Mouse (Mus musculus): ENCODE data around the gene Gm49373. TPM values are rescaled to one million over a fixed set of nuclear protein-coding genes. Genes with fewer than 3 reads are reported as not detected.
"Not testable (repeated sequence)": the region's sequence is repeated elsewhere in the genome, so short reads cannot be mapped to it uniquely, and the experiment has no call there.

Gene Gm49373
- polyA plus RNA-seq, 1 experiment from 2014 or later, result 0.91 TPM

DNA sequence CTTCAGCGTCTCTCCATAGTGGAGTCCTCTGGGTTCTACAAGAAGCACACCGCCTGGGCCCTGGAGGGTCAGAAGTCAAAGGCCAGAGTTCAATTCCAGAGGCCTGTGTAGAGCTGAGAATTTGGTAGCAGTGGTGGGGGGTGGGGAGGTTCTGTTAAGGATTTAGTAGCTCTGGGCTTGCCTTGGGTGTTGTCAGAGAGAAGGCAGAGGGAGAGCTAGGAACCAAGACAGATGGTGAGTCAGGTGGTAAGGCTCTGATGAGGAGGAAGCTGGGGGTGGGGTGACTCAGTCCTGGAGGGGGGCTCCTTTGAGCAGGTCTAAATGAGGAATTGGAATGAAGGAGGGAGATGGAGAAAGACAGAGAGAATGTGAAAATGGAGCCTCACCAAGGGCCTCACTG is 10.0 kb downstream of the Gm49373 start:
- no peaks in the 10 kb centered on the region for H3K4me1 ChIP-seq (replicated peaks)
- H3K9ac ChIP-seq, result no peak overlapping the region
- H3K4me3 ChIP-seq, result no peak overlapping the region
- no peak overlapping the region for H3K4me2 ChIP-seq
- 88% methylated on average over 2 of the region's 2 CpGs for WGBS
- no peaks in the 10 kb centered on the region for H3K27me3 ChIP-seq
- no peaks in the 10 kb centered on the region for H3K9me3 ChIP-seq
- H3K27ac ChIP-seq (replicated peaks), result no peak overlapping the region
- no peak for ATAC-seq (ENCODE audit: low read depth)
- H3K36me3 ChIP-seq, result peaks cover 50% of the 10 kb centered on the region

- no peak for ATAC-seq (ENCODE audit: low read depth)
- Histone ChIP-seq H3K9me3 (no peaks in the 10 kb centered on the region), H3K27ac (replicated peaks) (no peak overlapping the region), H3K36me3 (no peaks in the 10 kb centered on the region), H3K4me1 (replicated peaks) (no peaks in the 10 kb centered on the region), H3K4me2 (no peak overlapping the region), H3K27me3 (0 out of 2 replicates have a peak, but pooled peaks cover 4% of the 10 kb centered on the region), H3K9ac (no peak overlapping the region), H3K4me3 (no peak overlapping the region)
- WGBS, result 68% methylated on average over 10 of the region's 10 CpGs
Measured at GRCm38 (mm10) chr9:21051578-21051977, 21.3 kb downstream of the Gm49373 start.

DNA sequence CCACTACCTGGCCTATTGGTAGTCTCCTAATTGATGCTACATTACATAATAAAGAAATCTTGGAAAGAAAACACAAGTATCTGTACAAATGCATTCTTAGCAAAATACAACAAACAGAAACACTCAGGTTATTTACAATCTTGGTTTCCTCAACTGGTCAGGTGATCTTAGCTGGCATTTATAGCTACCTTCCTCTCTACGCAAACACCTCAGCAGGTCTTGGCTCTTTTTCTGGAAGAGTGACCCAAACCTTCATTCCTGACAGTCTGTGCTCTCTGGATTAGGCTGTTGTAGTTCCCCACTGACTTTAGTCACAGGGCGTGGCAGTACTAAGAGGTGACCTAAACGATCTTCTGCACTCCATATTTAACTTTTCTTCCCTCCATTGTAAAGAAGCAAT is 27.7 kb downstream of the Gm49373 start:
- no peak overlapping the region for H3K4me2 ChIP-seq
- H3K4me3 ChIP-seq, result no peak overlapping the region
- no peak for ATAC-seq (ENCODE audit: low read depth)
- 83% methylated on average over 3 of the region's 3 CpGs for WGBS
- no peaks in the 10 kb centered on the region for H3K36me3 ChIP-seq
- no peak overlapping the region for H3K27ac ChIP-seq (replicated peaks)
- no peak overlapping the region for H3K9ac ChIP-seq
- H3K27me3 ChIP-seq, result peaks cover 8% of the 10 kb centered on the region
- H3K4me1 ChIP-seq (replicated peaks), result no peaks in the 10 kb centered on the region
- H3K9me3 ChIP-seq, result no peaks in the 10 kb centered on the region

DNA sequence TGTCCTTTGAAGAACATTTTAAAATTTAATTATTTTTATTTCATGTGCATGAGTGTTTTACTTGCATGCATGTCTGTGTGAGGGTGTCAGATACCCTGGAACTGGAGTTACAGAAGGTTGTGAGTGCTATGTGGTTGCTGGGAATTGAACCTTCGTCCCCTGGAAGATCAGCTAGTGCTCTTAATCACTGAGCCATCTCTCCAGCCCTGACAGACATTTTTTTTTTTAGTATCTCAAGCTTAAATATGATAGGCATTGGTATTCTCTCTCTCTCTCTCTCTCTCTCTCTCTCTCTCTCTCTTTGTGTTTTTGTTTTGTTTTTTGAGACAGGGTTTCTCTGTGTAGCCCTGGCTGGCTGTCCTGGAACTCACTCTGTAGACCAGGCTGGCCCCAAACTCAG is 28.1 kb downstream of the Gm49373 start:
- 38% methylated on average over 1 of the region's 1 CpGs for WGBS
- not testable (repeated sequence) for H3K9ac ChIP-seq; ATAC-seq (ENCODE audit: low read depth); H3K9me3 ChIP-seq; H3K4me2 ChIP-seq; H3K27ac ChIP-seq (replicated peaks); H3K4me1 ChIP-seq (replicated peaks); H3K36me3 ChIP-seq; H3K4me3 ChIP-seq
- H3K27me3 ChIP-seq, result peaks cover 12% of the 10 kb centered on the region

GRCm38 (mm10) chr9:21043563-21043962 is 29.3 kb downstream of the Gm49373 start:
- 0 out of 2 replicates have a peak, but pooled peaks cover 2% of the 10 kb centered on the region for H3K4me1 ChIP-seq (replicated peaks)
- ATAC-seq (ENCODE audit: low read depth), result no peak
- H3K4me2 ChIP-seq, result no peak overlapping the region
- H3K9me3 ChIP-seq, result no peaks in the 10 kb centered on the region
- no peaks in the 10 kb centered on the region for H3K36me3 ChIP-seq
- peaks cover 24% of the 10 kb centered on the region for H3K27me3 ChIP-seq
- no peak overlapping the region for H3K9ac ChIP-seq
- H3K27ac ChIP-seq (replicated peaks), result no peak overlapping the region
- H3K4me3 ChIP-seq, result no peak overlapping the region
- 83% methylated on average over 4 of the region's 4 CpGs for WGBS

DNA sequence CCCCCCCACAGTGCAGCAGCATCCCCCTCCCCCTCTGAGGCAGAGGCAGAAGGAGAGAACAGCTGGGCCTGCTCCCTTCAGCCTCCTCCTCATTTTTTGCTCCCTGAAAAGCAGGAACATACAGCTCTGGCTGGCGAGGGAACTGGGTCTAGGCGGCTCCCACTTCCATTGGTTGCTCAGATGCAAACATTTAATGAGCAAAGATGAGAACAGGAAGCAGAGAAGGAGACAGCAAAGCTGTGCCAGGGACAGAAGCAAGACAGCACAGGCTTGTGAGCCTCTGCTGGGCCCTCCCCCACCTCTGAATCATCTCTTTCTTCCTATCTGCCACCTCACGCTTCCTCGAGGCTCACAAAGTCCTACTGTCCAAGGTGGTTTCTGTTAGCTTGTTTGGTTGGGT is 31.6 kb downstream of the Gm49373 start:
- Histone ChIP-seq H3K4me3 (no peak overlapping the region), H3K4me1 (replicated peaks) (peaks cover 21% of the 10 kb centered on the region), H3K9me3 (no peaks in the 10 kb centered on the region), H3K36me3 (no peaks in the 10 kb centered on the region), H3K27me3 (peaks cover 47% of the 10 kb centered on the region), H3K27ac (replicated peaks) (no peak overlapping the region), H3K4me2 (no peak overlapping the region), H3K9ac (no peak overlapping the region)
- WGBS, result 47% methylated on average over 4 of the region's 4 CpGs
- ATAC-seq (ENCODE audit: low read depth), result no peak

- Histone ChIP-seq H3K9ac (no peak overlapping the region), H3K27ac (replicated peaks) (no peak overlapping the region), H3K4me2 (no peak overlapping the region), H3K4me1 (replicated peaks) (peaks cover 28% of the 10 kb centered on the region), H3K36me3 (no peaks in the 10 kb centered on the region), H3K9me3 (no peaks in the 10 kb centered on the region), H3K4me3 (no peak overlapping the region), H3K27me3 (peaks cover 62% of the 10 kb centered on the region)
- WGBS, result 79% methylated on average over 3 of the region's 3 CpGs
- ATAC-seq (ENCODE audit: low read depth), result no peak
Measured at GRCm38 (mm10) chr9:21039779-21040178, 33.1 kb downstream of the Gm49373 start.

GRCm38 (mm10) chr9:21037481-21037891 is 35.4 kb downstream of the Gm49373 start:
- no peaks in the 10 kb centered on the region for H3K36me3 ChIP-seq
- H3K27ac ChIP-seq (replicated peaks), result no peak overlapping the region
- ATAC-seq (ENCODE audit: low read depth), result peak; percentile 62; the same call in 1 of the 2 replicates
- H3K9me3 ChIP-seq, result no peaks in the 10 kb centered on the region
- H3K4me2 ChIP-seq, result peak overlapping the region; percentile 66
- 2% methylated on average over 31 of the region's 31 CpGs for WGBS
- peaks cover 84% of the 10 kb centered on the region for H3K27me3 ChIP-seq
- H3K4me1 ChIP-seq (replicated peaks), result peaks cover 47% of the 10 kb centered on the region
- peak overlapping the region; percentile 70 for H3K9ac ChIP-seq
- H3K4me3 ChIP-seq, result peak overlapping the region; percentile 43

GRCm38 (mm10) chr9:21036666-21037065 is 36.2 kb downstream of the Gm49373 start:
- no peak for ATAC-seq (ENCODE audit: low read depth)
- H3K9ac ChIP-seq, result peak overlapping the region; percentile 70; the same call in 1 of the 2 replicates
- peak overlapping the region; percentile 43 for H3K4me3 ChIP-seq
- no peaks in the 10 kb centered on the region for H3K36me3 ChIP-seq
- H3K4me2 ChIP-seq, result peak overlapping the region; percentile 66
- under 1% methylated on average over 22 of the region's 22 CpGs for WGBS
- H3K27ac ChIP-seq (replicated peaks), result no peak overlapping the region
- peaks cover 92% of the 10 kb centered on the region for H3K27me3 ChIP-seq
- H3K9me3 ChIP-seq, result no peaks in the 10 kb centered on the region
- peaks cover 55% of the 10 kb centered on the region for H3K4me1 ChIP-seq (replicated peaks)

DNA sequence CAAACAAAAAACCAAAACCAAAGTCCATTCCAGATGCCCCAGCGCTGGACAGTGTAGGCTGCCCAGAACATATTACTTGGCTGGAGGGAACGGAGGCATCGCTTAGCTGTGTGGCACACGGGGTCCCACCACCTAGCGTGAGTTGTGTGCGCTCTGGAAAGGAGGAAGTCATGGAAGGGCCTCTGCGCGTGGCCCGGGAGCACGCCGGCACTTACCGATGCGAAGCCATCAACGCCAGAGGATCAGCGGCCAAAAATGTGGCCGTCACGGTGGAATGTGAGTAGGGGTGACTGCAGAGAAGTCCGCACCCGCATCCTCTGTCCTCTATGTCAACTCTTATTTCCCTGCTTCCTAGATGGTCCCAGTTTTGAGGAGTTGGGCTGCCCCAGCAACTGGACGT is 36.7 kb downstream of the Gm49373 start:
- Histone ChIP-seq H3K36me3 (no peaks in the 10 kb centered on the region), H3K27me3 (peaks cover 98% of the 10 kb centered on the region), H3K9me3 (no peaks in the 10 kb centered on the region), H3K4me2 (peak overlapping the region; percentile 66), H3K4me3 (peak overlapping the region; percentile 43), H3K9ac (no peak overlapping the region), H3K4me1 (replicated peaks) (peaks cover 60% of the 10 kb centered on the region), H3K27ac (replicated peaks) (no peak overlapping the region)
- ATAC-seq (ENCODE audit: low read depth), result no peak
- WGBS, result 7% methylated on average over 20 of the region's 20 CpGs

GRCm38 (mm10) chr9:21035586-21035985 is 37.3 kb downstream of the Gm49373 start:
- Histone ChIP-seq H3K9me3 (no peaks in the 10 kb centered on the region), H3K4me2 (0 out of 2 replicates have a peak overlapping the region, but pooled peaks have one; percentile 13), H3K4me3 (0 out of 2 replicates have a peak overlapping the region, but pooled peaks have one; percentile 43), H3K4me1 (replicated peaks) (peaks cover 64% of the 10 kb centered on the region), H3K36me3 (no peaks in the 10 kb centered on the region), H3K9ac (no peak overlapping the region), H3K27me3 (peaks cover 99% of the 10 kb centered on the region), H3K27ac (replicated peaks) (no peak overlapping the region)
- WGBS, result 12% methylated on average over 9 of the region's 9 CpGs
- ATAC-seq (ENCODE audit: low read depth), result no peak

GRCm38 (mm10) chr9:21034481-21035085 is 38.3 kb downstream of the Gm49373 start:
- Histone ChIP-seq H3K36me3 (no peaks in the 10 kb centered on the region), H3K9me3 (no peaks in the 10 kb centered on the region), H3K9ac (no peak overlapping the region), H3K27ac (replicated peaks) (no peak overlapping the region), H3K27me3 (peaks cover 99% of the 10 kb centered on the region), H3K4me3 (peak overlapping the region; percentile 4; the same call in 1 of the 2 replicates), H3K4me2 (no peak overlapping the region), H3K4me1 (replicated peaks) (peaks cover 72% of the 10 kb centered on the region)
- no peak for ATAC-seq (ENCODE audit: low read depth)
- 4% methylated on average over 17 of the region's 17 CpGs for WGBS

GRCm38 (mm10) chr9:21033136-21033535 is 39.8 kb downstream of the Gm49373 start:
- Histone ChIP-seq H3K9ac (peak overlapping the region; percentile 47), H3K4me1 (replicated peaks) (peaks cover 74% of the 10 kb centered on the region), H3K9me3 (no peaks in the 10 kb centered on the region), H3K27ac (replicated peaks) (no peak overlapping the region), H3K36me3 (no peaks in the 10 kb centered on the region), H3K4me3 (peak overlapping the region; percentile 43), H3K27me3 (peaks cover 99% of the 10 kb centered on the region), H3K4me2 (peak overlapping the region; percentile 75)
- no peak for ATAC-seq (ENCODE audit: low read depth)
- WGBS, result 1% methylated on average over 34 of the region's 34 CpGs

Data from neural tube, embryonic 13.5 days (tissue).